Mouse (Mus musculus): ENCODE measurements around the gene Cyp2c69.
"Not testable (repeated sequence)": the region's sequence is repeated elsewhere in the genome, so short reads cannot be mapped to it uniquely, and the experiment has no call there.

DNA sequence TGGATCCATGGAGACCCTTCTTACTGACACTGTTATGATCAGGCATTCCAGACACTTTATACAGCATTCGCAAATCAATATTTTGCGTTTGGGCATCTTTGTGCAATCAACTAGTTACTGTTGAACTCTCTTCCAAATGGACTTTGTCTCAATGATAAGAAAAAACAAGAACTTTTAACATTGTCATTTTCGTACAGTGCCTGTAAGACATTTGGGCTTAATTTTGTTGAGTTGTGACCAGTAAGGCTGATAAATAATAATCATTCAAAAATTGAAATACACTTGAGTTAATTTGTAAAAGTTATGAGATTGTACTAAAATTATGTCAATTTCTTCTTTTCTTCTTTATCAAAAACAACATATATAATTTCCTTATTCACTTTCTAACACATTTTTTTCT, at the start of gene Cyp2c69:
- not testable (repeated sequence) for TF ChIP-seq CTCF (IDR thresholded peaks at IDR 0.05; ENCODE audit: low read depth); EP300 (optimal IDR thresholded peaks at IDR 0.05)
